8 mouse cellular contexts compared by ENCODE assay signal in genomic region chr10:120377327-120377752, GRCm38 (mm10).
DNase-seq lines count a peak whose midpoint lies in the region; ATAC-seq and TF ChIP-seq lines count a peak whose summit lies in the region.

No protein-coding gene starts in this region.

- peak; percentile 65 for DNase-seq in limb, embryonic 11.5 days (ENCODE audit: low spot score)
- DNase-seq in limb, embryonic 10.5 days (ENCODE audit: low spot score) = no peak
- peak; percentile 96 for DNase-seq in embryonic facial prominence, embryonic 14.5 days (ENCODE audit: low spot score)
- DNase-seq in heart, adult 9 months (ENCODE audit: low spot score in 2 of 2) = peak; percentile 64 to 73
- peak; percentile 70 to 87 for DNase-seq in kidney, adult 8-10 months
- DNase-seq in left cerebral cortex, postnatal 25 days (ENCODE audit: low spot score in 2 of 2) = peak; percentile 71 to 86
- DNase-seq in midbrain, postnatal 0 days (ENCODE audit: low spot score) = peak; percentile 98
- DNase-seq in testis, postnatal 10 days (ENCODE audit: low spot score) = peak; percentile 73

- ATAC-seq in limb, embryonic 11.5 days (ENCODE audit: insufficient number of reproducible peaks, low FRiP score, low TSS enrichment, low read depth) = no peak
- peak; percentile 93 for ATAC-seq in embryonic facial prominence, embryonic 14.5 days (ENCODE audit: low read depth)
- peak; percentile 89 for ATAC-seq in midbrain, postnatal 0 days (ENCODE audit: low FRiP score)

- H3K36me3 ChIP-seq in limb, embryonic 11.5 days (ENCODE audit: control insufficient read depth, insufficient read depth, low read length) = peaks cover 3% of the 10 kb centered on the region; the same call in 1 of the 2 replicates
- H3K36me3 ChIP-seq in limb, embryonic 10.5 days = peaks cover 85% of the 10 kb centered on the region
- no peaks in the 10 kb centered on the region for H3K36me3 ChIP-seq in embryonic facial prominence, embryonic 14.5 days (ENCODE audit: control insufficient read depth, insufficient read depth, low read length)
- H3K36me3 ChIP-seq in midbrain, postnatal 0 days (ENCODE audit: insufficient read depth, low read length) = no peaks in the 10 kb centered on the region

- intact Hi-C loops in left cerebral cortex, postnatal 25 days (cut with DNase I) = loop anchor here (5.0 kb wide), 1 partner anchor 45 kb away; no protein-coding TSS in a partner anchor

- no peak for TF ChIP-seq CTCF in midbrain, postnatal 0 days (IDR thresholded peaks at IDR 0.05)

- no peak overlapping the region for H3K9ac ChIP-seq in limb, embryonic 11.5 days (ENCODE audit: low read length)
- no peak overlapping the region for H3K9ac ChIP-seq in embryonic facial prominence, embryonic 14.5 days (ENCODE audit: low read depth, low read length)
- no peak overlapping the region for H3K9ac ChIP-seq in midbrain, postnatal 0 days (replicated peaks; ENCODE audit: low read length, poor library complexity, severe bottlenecking)

- 56% methylated on average over 19 of the region's 19 CpGs for WGBS in limb, embryonic 11.5 days
- 64% methylated on average over 19 of the region's 19 CpGs for WGBS in limb, embryonic 10.5 days
- 20% methylated on average over 19 of the region's 19 CpGs for WGBS in embryonic facial prominence, embryonic 14.5 days
- WGBS in midbrain, postnatal 0 days = 14% methylated on average over 19 of the region's 19 CpGs

- no peak overlapping the region for H3K27ac ChIP-seq in limb, embryonic 11.5 days (replicated peaks; ENCODE audit: low read depth, low read length)
- no peak overlapping the region for H3K27ac ChIP-seq in limb, embryonic 10.5 days
- H3K27ac ChIP-seq in embryonic facial prominence, embryonic 14.5 days (replicated peaks; ENCODE audit: low read depth, low read length) = peak overlapping the region; percentile 9
- no peak overlapping the region for H3K27ac ChIP-seq in midbrain, postnatal 0 days (ENCODE audit: low read depth, low read length)

- H3K4me1 ChIP-seq in limb, embryonic 11.5 days (ENCODE audit: control insufficient read depth, insufficient read depth, low read length) = peaks cover 18% of the 10 kb centered on the region
- H3K4me1 ChIP-seq in limb, embryonic 10.5 days = peaks cover 41% of the 10 kb centered on the region
- H3K4me1 ChIP-seq in embryonic facial prominence, embryonic 14.5 days (ENCODE audit: control insufficient read depth, insufficient read depth, low read length) = peaks cover 24% of the 10 kb centered on the region
- no peaks in the 10 kb centered on the region; the same call in 1 of the 2 replicates for H3K4me1 ChIP-seq in midbrain, postnatal 0 days (ENCODE audit: insufficient read depth, low read length)

- H3K4me3 ChIP-seq in limb, embryonic 11.5 days (ENCODE audit: low read depth, low read length) = no peak overlapping the region
- no peak overlapping the region for H3K4me3 ChIP-seq in limb, embryonic 10.5 days
- H3K4me3 ChIP-seq in embryonic facial prominence, embryonic 14.5 days (ENCODE audit: low read depth, low read length) = no peak overlapping the region
- H3K4me3 ChIP-seq in midbrain, postnatal 0 days (ENCODE audit: low read depth, low read length) = no peak overlapping the region

- no peak overlapping the region for H3K4me2 ChIP-seq in limb, embryonic 11.5 days (ENCODE audit: low read depth, severe bottlenecking)
- H3K4me2 ChIP-seq in embryonic facial prominence, embryonic 14.5 days (ENCODE audit: low read depth, low read length) = peak overlapping the region; percentile 31
- H3K4me2 ChIP-seq in midbrain, postnatal 0 days (ENCODE audit: low read depth, low read length, poor library complexity, severe bottlenecking) = peak overlapping the region; percentile 20; the same call in 1 of the 2 replicates

- H3K27me3 ChIP-seq in limb, embryonic 11.5 days (ENCODE audit: control insufficient read depth, insufficient read depth, low read length) = no peaks in the 10 kb centered on the region
- no peaks in the 10 kb centered on the region for H3K27me3 ChIP-seq in limb, embryonic 10.5 days (ENCODE audit: low read depth, poor library complexity, severe bottlenecking)
- H3K27me3 ChIP-seq in embryonic facial prominence, embryonic 14.5 days (replicated peaks; ENCODE audit: control insufficient read depth, insufficient read depth, low read length) = no peaks in the 10 kb centered on the region
- H3K27me3 ChIP-seq in midbrain, postnatal 0 days (ENCODE audit: insufficient read depth, low read length) = no peaks in the 10 kb centered on the region

- H3K9me3 ChIP-seq in limb, embryonic 11.5 days (ENCODE audit: control insufficient read depth, low read length) = no peaks in the 10 kb centered on the region
- H3K9me3 ChIP-seq in limb, embryonic 10.5 days (replicated peaks) = no peaks in the 10 kb centered on the region
- no peaks in the 10 kb centered on the region for H3K9me3 ChIP-seq in embryonic facial prominence, embryonic 14.5 days (ENCODE audit: control insufficient read depth, low read length)
- H3K9me3 ChIP-seq in midbrain, postnatal 0 days (ENCODE audit: low read length) = no peaks in the 10 kb centered on the region
